Mouse (Mus musculus): ENCODE measurements around the gene Zfp580.

DNA sequence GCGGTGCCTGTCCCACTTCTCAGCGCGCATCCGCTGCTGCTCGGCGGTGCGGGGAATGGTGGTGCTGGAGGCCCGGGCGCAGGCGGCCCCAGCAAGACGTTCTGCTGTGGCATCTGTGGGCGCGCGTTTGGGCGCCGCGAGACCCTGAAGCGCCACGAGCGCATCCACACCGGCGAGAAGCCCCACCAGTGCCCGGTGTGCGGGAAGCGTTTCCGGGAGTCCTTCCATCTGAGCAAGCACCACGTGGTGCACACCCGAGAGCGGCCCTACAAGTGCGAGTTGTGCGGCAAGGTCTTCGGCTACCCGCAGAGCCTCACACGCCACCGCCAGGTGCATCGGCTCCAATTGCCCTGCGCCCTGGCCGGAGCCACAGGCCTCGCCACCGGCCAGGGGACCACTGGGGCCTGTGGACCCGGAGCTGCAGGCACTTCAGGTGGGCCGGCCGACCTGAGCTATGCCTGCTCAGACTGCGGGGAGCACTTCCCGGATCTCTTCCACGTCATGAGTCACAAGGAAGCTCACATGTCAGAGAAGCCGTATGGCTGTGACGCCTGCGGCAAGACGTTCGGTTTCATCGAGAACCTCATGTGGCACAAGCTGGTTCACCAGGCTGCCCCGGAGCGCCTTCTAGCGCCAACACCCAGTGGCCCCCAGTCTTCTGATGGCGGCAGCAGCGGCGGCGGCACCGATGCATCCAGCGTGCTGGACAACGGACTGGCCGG, 20.6 kb upstream of the Zfp580 start:
- TF ChIP-seq CTCF (IDR thresholded peaks at IDR 0.05; ENCODE audit: extremely low read depth, insufficient read depth, low read length) = no peak
- no peak for TF ChIP-seq POLR2A (IDR thresholded peaks at IDR 0.05; ENCODE audit: extremely low read depth, insufficient read depth, low read length)
